Mouse (Mus musculus): ENCODE results near the gene Calu.

Calu gene

DNA sequence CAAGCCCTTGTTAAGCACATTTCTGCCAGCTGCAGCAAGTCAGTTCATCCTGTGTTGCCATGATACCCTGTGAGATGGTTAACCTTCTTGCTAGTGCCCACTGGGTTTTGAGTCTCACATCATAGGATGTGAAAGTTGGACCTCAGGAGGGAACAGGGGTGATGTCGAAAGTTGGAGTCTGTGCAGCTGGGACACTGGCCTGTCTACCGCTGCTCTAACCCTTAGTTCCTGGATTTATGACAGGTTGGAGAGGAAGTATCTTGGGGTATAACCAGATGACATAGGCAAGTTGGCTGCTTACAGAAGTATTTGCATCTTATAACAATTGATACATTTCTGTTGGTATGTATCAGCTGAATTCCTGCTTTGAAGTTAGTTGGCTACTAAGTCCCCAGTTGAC is 72.7 kb downstream of the Calu start:
- DNase-seq (ENCODE audit: low read depth, low spot score) = no peak

DNA sequence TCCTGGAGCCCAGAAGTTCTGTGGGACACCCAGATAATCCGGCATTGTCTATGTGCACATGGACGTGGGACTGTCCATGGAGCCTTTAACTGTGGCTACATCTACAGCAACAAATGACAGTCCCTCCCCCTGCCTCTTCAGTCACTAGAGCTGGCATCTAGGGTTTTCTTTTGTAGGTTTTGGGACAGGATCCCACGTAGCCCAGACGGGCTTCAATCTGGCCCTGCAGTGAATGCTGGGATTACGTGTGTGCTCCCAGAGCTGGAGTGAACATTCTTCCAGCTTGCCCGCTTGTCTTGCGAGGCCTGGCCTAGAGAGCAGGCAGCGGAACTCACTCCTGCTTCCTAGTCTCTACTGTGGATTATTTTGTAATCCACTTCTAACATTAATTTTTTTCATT is 77.2 kb downstream of the Calu start:
- no peak for DNase-seq (ENCODE audit: low read depth, low spot score)

DNA sequence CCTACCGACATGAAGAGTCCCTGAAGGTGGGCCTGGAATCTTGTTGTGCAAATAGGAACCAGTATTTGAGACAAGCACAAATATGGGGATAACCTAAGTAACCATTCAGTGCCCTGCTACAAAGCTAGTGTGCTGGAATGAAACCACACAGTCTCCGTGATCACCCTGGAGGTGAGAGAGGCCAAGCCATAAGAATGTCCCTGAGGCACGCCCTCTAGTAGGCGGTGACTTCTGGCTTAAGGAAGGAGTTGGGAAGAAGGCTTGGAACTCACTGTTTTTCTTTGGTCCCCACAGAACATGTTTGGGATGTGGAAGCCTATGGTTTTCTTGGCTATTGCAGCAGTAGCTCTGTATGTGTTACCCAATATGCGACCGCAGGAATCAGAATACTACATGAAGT is 78.5 kb downstream of the Calu start:
- peak; percentile 36 for DNase-seq (ENCODE audit: low read depth, low spot score)

Measured in 3T3-L1 (cell line).